Mouse (Mus musculus) cerebellum, postnatal 4 days (tissue): ENCODE measurements around the gene Frat1.

Experiments
- DNase-seq, 2 experiments: peaks; one replicate each; pipeline ENCODE4 v3.0.0; 2022; ENCODE audit warnings: low spot score in 2 of 2, mixed read lengths in 1 of 2

Gene Frat1

DNA sequence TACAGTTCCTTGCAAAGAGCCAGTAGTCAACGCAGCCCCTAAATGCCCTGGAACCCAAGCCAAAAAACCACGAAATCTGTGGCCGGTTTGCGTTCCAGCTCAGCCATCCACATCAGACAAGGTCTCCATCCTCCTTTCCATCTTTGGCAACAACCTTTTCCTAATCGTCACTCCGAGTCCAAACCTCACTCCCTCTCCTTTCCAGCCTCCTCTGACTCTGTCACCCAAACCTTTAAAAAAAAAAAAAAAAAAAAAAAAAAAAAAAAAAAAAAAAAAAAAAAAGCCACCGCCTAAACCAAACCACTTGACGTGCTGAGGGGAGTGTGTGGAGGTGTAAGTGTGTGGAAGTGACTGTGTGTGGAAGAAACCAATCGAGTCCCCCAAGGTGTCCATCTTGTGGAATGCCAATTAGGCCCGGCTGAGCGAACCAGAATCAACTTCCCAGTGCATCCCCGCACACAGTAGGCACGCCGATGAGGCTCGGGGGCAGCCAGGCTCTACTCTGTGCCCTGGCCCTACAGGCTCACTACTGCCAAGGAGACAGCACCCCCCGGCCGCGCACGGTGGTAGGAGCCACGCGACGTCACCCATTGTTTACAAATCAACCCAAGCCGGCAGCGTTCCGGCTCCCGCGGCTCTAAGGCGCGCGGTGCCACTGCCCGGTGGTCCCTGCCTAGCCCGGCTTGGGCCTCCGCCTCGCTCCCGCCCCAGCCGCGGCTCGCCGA, at the start of gene Frat1:
Gene Frat1 (plus strand): TSS at position 590 of the 725 bp plus-strand sequence.
- peak; percentile 70 to 86 for DNase-seq

DNA sequence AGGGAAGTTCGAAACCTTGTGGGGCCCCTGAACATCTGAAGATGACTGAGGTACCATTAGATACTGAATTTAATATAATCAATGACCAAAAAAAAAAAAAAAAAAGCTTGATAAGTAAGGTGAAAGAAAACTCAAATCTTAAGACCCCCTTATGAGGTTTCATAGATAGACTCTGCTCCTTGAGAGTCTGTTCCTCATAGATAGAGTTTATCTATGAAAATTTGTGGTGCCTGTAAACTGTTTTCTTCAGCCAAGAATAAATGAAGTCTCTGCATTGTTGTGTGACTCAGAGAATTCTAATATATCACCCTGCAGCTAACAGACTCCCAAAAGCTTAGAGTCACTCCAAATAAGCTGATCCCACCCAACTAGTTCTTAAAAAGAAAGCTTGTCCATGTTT, 42.9 kb upstream of the Frat1 start:
- no peak for DNase-seq

DNA sequence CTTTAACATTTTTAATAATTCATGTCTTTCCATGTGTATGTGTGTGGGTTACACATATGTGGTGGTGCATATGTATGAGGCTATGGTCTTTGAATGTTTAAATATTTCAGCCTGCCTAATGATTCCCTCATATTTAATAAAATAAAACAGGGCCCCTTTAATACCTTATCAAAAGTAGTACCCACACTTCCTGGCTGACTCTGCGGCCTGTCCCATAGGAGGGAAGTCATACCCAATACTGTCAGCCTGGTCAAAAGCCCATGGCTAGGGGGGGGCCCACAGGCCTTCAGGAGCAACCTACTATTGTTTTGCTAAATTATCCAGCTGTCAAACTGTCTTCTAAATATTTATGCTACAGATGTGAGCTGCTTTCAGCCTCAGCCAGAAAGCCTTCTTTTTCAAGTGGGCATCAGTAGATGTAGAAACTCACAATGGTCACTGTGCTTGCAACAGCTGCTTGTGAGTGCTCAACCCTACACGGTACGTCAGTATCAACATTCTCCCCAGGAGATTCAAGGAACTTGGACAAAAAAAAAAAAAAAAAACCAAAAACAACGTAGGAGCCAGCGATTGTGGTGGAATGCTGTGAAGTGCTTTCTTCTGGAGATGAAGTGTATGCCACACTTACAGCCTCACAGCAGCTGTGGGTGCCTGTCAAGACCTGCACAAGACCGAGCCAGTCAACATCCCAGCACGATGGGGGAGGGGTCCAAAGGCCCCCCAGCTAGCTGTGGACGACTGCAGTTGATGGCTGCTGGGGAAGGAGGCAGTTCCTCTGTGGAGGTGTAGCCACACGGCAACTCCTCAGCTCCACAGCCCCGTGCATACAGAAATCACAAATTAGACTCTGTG, 40.4 kb upstream of the Frat1 start:
- no peak for DNase-seq

DNA sequence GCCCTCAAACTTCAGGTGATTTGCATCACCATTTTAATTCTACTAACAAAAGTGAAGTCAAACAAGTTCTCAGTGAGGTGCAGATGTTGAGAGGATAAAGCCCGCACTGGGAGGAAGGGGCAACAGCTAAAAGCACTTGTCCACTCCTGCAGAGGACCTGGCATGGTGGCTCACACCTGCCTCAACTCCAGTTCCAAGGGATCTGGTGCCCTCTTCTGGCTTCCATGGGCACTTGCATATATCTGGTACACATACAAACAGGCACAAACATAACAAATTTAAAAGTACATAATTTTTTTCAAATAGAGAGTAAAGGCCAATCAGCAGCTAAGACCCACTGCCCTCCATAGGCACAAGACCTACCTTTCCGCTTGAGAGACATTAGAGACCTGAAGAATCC, 38.4 kb upstream of the Frat1 start:
- no peak for DNase-seq

DNA sequence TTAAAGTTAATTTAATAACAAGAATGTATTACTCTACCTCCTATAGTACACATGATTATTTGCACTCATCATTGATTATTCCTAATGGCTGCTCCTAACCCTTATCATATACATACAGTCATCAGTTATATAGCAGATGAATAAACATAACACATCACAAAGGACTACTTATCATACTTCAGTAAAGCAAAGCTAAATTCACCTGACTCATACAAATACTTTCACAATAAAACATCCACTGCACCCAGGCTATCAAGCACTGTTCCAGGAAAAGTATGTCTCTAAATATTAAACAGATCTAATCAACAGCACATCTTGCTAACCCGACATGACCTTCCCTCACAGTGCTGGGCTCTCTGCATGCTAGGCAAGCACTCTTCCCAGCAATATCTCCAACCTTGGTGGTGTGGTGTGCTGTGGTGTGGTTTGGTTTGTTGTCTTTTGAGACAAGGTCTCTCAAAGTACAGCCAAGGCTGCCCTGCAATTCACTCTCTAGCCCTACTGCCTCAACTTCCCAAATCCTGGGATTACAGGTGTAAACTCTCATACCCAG, 36.8 kb upstream of the Frat1 start:
- DNase-seq: no peak

DNA sequence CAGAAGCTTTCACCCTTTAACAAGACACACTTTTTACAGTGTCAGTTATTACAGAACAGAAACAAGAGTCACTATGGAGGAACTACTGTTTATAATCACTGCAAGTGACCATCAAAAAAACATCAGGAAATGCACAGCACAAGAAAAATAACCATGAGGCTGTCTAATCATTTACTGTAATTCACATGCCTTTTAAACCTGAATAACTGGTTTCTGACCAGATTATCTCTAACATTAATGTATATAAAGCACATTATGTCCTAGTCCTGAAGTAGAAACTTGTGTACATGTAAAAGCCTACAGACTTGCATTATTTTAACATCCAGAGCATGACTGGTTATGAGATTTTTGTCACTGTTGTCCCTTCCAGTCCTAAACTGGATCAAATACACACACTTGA, 35.8 kb upstream of the Frat1 start:
- DNase-seq: no peak

DNA sequence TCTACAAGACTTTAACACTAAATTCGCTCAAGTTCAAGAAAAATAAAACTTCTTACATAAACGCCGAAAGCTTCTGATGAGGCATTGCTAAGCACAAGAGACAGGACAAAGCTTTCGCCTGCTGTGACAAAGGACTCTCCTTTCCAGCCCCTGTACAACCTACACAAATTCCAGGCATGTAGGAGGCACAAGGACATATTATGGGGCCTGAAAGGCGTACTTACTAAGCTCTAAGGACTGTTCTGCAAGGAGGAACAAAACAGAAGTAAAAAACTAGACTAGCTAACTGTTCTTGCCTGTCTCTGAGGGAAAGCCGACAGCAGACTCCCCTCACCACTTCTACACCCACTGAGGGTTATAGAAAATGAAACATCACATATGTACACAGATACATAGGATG, 34.9 kb upstream of the Frat1 start:
- no peak for DNase-seq

DNA sequence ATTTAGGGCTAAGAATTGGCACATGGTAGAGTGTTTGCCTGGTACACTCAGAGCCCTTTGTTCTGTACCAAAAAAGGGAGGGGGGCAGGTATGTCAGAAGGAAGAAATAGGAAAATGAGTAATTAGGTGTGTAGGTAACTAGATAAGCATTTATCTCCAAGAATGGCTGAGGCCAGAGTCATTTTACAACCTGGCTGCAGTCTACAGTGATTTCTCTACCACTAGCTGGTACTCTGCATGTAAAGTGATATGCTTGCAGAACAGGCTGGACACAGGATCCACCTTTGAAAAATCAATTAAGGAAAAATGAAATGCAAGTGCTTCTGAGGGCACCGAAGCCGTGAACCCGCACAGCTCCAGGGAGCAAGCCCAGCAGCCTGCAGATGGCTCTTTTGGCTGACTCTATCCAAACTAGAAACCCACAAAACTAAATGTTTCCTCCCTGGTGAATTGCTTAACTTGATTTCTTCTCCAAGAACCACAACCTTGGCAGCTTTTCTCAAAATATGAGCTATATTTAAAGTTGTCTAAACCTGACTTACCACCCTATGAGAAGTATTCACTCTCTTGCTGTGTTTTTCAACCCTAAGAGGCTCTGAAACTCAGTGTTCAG, 33.5 kb upstream of the Frat1 start:
- DNase-seq: no peak

DNA sequence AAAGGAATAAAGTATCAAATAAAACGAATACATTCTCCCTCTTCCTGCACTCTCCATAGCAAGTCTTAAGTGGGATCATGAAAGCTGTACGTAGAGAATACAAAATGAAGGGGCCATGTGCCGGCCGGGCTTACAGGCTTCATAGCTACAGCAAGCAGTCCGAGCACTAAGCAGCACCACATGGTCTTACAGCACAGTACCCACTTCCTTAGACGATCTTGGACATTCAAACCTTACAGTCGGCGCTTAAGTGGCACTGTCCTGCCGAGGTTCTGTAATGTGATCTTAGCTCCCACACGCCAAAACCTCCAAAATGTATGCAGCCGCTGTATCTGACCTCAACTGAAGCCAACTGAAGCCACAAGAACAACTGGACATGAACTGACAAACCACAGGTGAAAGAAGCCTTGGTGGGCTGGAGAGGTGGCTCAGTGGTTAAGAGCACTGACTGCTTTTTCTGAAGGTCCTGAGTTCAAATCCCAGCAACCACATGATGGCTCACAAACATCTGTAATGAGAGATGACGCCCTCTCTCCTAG, 32.9 kb upstream of the Frat1 start:
- no peak for DNase-seq

DNA sequence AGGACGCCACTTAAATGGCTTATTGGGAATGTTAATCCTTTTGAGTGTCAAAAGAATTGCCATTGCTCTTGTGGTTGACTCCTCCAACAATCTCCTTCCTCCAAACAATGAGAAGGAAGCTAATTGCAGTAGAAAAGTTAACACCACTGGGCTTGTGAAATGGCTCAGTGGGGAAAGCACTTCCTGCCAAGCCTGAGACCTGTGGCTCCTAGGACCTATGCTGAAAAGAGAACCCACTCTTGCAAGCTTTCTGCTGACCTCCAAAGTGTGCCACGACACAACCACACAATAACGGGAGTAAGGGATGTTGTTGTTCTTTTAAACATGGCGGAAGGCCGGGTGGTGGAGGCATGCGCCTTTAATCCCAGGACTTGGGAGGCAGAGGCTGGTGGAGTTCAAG, 32.2 kb upstream of the Frat1 start:
- no peak for DNase-seq

DNA sequence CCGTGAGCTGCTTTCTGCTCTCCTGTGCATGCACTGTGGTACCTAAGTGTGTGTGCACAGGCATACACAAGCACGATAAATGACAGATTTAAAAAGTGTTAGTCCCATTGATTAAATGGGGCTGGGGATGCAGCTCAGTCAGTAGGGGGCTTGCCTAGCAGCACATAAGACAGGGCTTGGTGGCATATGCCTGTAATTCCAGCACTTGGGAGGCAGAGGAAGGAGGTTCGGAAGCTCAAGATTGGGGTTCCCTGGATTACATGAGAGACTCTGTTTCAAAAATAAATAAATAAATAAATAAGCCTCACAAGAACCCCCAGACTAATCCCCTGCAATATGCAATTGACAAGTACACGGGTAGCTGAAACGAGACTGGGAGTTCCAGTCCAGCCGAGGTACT, 29.3 kb upstream of the Frat1 start:
- DNase-seq: no peak

DNA sequence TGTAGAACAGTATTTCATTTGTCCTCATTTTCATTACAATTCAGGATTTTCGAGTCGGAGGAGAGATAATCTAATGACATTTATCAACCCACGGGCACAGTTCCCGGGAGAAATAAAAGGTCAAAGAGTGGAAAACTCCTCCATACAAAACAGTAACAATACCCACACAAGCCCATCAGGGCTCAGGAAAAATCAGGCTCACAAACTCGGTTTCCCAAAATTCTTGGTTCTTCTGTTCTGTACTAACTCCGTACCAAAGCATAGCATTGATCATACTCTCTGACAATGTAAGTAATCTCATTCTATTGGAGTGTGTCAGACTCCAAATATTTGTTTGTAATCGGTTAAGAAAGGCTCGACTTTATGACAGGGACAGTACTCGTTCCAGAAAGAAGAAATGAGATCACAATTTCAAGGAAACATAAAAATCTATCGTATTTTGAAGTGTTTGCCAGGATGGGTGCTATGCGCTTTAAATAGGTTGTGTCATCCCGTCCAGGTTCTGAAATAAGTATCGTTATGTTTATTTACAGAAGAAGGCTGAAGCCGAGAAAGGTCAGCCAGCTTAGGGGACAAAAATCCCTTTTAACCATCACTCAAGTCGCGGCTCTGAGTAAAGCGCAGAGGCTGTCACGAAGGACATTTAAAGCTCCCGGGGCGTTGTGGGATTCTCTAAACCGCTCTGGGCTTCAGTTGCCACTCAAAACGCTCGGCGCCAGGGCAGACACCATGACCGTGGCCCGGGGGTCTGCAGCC, 28.6 kb upstream of the Frat1 start:
- DNase-seq: no peak

DNA sequence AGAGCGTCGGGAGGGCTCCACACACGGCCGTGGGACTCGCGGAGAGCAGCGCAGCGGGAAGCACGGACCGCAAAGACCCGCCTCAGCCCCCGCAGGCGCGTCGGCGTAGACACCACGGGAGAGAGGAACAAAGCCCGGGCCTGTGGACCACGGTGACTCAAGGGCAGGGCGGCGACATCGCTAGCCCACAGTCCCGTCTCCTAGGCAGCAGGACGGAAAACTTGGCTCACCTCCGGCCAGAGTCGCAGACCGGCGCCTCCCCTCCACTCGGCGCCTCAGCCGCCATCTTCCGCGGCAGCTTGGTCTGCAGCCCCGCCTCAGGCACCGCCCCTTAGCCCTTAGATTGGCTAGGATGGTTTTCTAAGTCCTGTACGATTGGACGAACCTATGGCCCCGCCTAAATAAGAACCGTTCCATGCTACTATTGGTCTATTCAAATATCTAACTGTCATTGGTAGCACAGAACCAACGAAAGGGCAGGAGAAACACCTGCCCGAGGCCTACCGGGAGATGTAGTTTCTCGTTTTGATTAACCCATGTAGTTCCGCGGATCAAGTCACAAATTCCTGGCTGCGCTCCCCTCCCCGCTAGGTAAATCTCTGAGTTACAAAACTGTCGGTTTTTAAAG, 27.9 kb upstream of the Frat1 start, which contains the start of gene Arhgap19:
Gene Arhgap19 (minus strand): TSS at position 306 of the 628 bp plus-strand sequence.
- peak; percentile 65 to 89 for DNase-seq

DNA sequence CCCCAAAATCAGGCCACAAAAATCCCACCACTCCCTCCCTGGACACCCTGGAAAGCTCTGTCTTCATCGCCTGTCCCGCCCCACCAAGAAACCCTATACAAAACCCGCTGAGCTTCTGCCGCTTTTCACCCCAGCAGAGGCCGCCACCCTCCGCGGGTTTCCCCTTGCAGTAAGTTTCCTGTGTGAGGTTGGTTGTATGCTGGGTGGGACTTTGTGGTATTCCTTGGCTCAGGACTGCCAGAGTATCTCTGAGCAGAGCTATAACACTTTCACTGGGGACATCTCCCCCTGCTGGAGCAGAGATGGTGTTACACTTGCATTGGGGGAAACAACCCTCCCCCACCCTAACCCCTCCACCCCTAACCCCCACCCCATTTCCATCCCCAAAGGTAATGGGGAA, 26.4 kb upstream of the Frat1 start:
- DNase-seq: no peak

DNA sequence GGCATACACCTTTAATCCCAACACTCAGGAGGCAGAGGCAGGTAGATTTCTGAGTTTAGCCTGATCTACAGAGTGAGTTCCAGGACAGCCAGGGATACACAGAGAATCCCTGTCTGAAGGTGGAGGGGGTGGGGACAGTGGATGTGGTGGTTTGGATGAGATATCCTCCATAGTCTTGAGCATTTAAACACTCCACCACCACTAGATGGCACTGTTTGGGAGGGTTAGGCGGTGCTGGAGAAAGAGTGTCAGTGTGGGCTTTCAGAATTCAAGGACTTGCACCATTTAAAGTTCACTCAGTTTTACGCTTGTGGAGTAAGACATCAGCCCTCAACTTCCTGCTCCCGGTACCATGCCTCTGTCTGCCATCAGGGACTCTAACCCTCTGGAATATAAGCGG, 23.9 kb upstream of the Frat1 start:
- DNase-seq: no peak

DNA sequence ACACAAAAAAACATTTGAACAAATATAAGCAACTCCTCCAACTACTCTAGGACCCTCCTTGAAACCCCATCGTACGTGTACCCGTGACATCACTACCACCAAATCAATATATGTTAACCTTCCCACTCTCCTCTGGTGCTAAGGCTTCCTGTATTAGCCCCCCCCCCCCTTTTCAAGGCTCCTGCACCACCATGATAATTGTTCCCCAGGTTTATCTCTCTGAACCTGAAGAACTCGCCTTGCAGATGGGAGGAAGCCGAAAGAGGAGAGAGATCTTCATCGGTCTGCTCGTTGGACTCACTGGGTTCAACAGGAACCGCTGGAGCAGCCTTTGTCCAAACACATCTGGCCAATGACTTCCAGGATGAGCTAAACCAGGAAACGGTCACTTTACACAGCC, 22.3 kb upstream of the Frat1 start:
- no peak for DNase-seq

DNA sequence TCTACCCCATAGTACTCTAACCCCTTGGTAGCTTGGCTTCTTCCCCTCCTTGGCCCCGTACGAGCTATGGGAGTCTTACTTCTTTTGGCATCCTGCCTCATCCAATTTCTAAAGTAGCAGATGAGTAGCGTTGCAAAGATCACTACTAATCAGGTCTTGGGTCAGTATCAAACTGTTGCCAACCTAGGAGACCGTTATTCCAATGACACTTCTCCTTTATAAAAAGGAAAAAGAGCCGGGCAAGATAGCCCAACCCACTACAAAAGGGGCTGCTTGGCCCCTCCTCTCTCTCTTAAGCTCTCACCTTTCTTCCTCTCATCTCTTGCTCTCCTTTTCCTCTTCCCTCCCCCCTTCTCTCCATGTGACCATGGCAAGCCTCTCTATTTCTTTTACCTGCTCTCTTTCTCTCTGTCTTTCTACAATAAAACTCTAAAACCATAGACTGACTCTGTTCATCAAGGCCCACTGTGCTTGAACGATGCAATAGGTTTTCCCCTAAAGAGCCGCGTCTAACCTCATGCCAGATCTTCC, 21.6 kb upstream of the Frat1 start:
- no peak for DNase-seq

DNA sequence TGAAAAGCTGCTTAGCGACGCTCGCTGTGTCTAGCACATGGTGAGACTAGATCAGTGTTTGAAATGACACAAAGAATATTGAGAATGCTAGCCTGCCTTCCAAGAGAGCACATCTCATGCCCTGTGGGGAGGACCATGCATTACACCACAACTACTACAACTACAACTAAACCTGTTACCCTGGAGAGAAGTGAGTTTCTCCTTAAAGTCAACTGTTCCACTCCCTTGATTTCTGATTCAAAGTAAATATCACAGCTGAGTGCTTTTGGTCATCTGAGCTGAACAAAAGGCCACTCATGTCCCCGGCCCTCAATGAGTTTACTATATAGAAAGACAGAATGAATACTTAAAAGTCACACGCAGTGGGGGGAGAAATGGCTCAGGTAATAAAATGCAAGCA, 19.7 kb upstream of the Frat1 start:
- DNase-seq: no peak

DNA sequence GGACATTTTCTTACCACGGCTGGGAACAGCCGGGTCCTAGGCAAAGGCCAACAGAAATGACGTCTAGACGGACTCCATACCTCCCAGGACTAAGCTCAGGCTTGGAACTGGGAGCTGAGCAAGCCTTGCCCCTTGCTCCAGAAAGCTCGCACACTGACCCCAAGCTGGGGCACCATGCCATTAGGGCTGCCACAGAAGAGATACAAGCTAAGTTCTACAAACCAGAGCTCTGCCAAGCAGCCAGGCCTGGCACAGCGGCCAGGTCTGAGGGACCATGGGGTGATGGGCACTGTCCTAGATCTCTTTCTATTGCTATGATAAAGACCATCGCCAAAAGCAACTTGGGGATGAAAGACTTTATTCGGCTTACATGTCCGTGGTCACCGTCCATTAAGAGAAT, 17.2 kb upstream of the Frat1 start:
- DNase-seq: no peak

DNA sequence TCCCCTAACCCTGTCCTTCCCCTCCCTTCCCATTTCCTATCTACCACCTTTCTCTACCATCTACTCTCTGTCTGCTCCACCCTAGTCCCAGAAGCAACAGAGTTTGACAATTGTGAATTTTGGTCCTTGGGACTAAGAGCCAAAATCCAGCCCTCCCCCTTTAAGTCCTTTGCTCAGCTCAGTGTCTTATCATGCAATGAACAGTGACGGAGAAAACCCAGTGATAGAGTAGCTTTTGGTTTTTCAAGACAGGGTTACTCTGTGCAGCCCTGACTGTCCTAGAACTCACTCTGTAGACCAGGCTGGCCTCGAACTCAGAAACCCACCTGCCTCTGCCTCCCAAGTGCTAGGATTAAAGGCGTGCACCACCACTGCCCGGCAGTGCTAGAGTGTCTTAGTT, 16.4 kb upstream of the Frat1 start:
- no peak for DNase-seq

DNA sequence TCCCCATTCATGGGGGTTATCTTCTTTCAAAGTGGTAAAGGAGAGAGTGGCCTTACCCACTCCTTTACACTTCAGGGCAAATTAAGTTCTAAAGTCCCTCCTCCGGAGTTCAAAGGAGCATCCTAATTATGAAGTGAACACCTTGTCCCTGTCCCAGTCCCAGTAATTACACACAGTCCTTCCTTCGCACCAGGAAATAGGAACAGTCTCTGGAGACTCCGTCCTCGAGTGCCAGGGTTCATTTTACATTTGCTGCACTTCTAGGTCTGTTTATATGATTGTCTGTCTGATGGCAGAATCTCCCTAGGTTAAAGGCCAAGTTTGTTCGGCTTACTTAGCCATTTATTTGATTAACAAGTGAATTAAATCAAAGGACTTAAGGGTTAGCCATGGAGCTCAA, 13.4 kb upstream of the Frat1 start:
- DNase-seq: no peak
